Mouse (Mus musculus): ENCODE data around the gene Gdf7. TPM values are rescaled to one million over a fixed set of nuclear protein-coding genes. Genes with fewer than 3 reads are reported as not detected.

Gdf7 gene
- total RNA-seq, 2 experiments from 2014 or later, result not detected

DNA sequence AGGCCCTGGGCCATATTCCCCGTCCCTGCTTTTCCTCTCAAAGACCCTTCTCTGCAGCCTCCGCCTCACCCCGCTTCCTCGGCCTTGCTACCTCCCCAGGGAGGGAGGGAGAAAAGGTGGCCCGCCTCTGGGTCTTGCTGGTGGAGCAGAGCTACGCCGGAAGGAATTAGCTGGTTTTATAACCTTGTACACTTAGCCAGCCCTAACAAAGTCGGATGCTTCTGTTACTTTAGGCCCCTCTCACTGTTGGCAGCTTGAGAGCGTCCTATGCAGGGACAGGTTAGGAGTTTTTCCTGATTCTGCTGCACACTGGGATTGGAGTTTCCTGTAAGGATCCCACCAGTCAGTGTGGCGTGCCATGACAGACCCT lies 1.7 kb downstream of the Gdf7 start:
- no peak for ATAC-seq (replicated peaks; ENCODE audit: low FRiP score, poor library complexity, severe bottlenecking)

DNA sequence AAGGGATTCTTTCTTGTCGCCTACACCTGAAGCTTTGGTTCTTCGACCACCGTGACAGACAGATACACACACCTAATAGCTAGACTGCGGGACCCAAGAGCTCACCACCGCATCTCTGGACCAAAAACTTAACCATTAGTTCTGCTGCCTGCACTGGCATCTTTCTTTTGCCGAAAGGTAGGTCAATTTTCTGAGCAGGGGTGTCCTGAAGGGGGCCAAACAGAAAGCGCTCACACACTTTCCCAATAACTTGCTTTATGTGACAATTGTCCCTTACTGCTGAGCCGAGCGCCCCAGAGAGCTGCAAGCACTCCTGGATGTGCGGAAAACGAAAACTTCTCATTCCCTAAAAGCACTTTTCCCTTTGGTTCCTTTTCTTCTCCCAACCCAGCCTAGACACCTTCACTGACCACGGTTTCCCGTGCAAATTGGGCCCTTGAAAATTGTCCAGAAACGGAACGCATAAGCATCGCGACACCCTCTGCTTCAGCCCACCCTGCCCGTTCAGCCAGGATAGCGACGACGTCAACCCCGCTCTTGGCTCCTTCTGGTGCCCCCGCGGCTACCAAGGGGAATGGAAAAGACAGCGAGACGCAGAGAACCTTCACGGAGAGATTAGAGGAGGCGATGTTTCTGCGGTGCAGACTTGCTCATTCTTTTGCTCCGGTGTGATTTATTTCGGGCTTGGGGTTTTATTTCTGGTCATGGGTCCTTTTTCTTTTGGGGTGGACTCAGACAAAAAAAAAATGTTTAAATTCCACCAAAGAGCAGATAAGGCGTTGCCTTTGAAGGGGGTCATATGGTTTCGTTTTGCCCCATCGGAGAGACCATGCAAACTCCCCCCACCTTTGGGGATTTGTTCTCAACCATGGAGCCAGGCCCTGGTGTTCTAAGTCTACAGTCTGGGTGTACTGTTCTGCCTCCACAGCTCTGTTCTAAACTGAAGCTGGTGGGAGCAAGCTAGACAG lies 2.3 kb downstream of the Gdf7 start:
- no peak for ATAC-seq (replicated peaks; ENCODE audit: low FRiP score, poor library complexity, severe bottlenecking)

DNA sequence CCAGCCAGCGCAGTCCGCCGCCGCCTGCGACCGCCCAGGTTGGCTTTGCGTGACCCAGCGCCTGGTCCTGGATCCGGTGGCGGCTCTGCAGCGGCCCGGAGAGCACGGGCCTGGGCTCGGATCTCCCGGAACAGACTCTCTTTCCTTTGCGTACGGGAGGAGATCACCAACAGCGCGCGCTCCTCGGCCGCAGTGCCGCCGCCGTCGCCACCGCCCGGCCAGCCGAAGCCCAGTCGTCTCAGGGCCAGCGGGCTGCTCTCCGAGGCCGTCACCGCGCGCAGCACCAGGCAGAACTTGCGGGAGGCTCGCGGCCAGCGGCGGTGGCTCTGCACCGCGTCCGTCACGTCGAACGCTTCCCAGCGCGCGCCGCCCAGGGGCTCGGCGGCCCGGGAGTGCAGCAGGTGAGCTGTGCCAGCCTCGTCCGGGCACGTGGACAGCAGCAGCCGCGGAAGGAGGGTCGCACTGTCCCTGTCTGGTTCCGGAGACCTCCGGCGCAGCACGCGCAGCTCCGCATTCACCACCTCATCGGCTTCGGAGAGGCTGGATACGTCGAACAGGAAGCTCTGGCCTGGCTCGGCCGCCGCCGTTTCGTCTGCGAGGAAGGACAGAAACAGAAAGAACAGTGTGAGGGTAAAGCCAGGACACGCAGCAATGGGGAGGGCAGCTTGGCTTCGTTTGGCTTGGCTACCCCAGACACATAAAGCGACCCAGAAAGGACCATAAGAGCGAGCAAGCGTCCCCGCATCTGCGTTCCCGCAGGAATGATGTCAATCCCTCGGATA lies 3.2 kb downstream of the Gdf7 start:
- no peak for ATAC-seq (replicated peaks; ENCODE audit: low FRiP score, poor library complexity, severe bottlenecking)

DNA sequence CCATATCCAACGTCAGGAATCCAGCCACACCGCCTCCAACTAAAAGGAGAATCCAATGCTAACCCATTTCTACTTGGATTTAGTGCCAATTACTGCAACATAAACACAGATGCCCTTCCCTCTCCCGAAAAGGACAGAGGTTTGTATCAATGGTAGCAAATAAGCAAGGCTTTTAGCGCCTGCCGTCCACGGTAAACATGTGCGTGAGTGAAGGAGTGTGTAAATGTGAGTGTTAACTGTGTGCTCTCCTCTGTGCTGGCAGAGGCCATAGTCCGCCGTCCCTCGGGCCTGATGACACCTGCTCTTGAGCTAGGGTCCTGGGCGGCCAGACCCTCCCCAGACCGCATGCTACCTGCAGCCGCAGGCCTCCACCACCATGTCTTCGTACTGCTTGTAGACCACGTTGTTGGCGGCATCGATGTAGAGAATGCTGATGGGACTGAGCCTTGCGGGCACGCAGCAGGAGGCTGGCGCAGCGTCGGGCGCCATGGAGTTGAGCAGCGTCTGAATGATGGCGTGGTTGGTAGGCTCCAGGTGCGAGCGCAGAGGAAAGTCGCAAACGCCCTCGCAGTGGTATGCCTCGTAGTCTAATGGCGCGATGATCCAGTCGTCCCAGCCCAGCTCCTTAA lies 4.1 kb downstream of the Gdf7 start:
- ATAC-seq (replicated peaks; ENCODE audit: low FRiP score, poor library complexity, severe bottlenecking), result no peak

DNA sequence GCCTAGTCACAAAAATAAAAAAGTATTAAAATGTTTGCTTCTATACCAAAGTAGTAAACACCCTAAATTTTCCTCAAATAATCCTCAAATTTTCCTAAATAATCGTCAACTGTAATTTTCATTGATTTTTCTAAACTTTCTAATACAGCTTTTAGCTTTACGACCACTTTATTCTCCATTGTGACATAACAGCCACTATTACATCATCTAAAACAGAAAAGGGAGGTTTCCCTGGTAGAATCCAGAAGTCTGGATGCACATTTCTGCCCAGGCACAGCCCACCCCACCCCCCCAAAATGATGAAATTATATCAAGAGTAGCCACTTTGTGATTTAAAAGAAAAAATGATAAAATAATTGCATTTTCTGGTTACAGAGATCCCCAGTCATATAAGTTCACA lies 5.6 kb downstream of the Gdf7 start:
- ATAC-seq (replicated peaks; ENCODE audit: low FRiP score, poor library complexity, severe bottlenecking), result no peak

DNA sequence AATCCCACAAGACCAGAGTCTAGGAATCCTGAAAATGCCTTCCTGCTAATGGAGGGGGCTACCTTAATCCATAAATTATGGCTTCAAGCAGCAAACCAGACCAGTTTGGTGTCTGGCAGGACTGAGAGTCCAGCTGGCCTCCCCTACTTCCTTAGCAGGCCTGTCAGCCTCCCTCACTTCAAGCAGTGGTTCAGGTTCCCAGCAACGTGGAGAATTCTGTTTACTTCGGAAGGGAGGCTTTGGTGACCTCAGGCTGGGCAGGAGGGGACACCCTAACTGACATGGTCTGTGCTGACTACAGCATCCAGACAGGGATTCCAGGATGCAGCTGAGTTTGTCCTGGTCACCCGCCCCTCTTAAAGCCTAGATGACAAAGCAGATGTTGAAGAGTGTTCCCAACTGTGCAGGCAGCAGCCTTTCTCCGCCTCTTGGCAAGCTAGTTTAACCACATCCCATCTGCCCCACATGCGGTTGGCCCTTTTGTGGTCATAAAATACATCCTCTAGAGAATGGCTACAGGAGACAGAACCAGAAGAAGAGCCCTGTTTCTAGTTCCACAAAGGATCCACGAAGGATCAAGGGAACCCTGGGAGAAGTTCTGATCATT lies 6.3 kb downstream of the Gdf7 start:
- ATAC-seq (replicated peaks; ENCODE audit: low FRiP score, poor library complexity, severe bottlenecking), result no peak

DNA sequence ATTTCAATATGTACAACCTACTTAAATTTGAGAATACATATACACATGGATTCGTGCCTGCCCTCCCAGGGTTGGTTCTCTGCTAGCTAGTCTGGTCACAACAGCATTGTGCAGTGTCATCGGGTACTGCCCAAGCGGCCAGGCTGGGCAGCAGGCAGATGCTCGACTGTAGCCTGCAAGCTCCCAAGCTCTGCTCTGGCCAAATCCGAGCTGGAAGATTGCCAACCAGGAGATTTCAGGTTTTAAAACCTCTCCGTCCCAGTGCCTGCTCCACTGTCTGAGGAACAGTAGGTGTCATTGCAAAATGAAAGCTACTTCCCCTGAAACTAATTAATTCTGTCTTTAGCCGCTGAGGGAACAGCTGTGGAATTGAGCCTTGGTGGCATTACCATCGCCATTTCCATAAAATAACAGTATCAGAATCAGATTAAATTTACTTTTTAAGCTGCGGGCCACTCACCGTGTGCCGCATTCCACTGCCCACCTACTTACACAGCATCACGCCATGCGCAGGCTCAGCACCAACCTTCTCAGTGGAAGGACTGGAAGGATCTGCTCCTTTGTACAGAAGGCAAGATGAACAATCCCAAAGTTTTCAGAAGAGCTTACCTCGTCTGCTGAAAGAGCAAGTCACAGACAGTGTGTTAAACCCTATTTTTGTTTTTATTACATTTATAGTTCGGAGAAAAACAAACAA lies 10.4 kb downstream of the Gdf7 start:
- ATAC-seq (replicated peaks; ENCODE audit: low FRiP score, poor library complexity, severe bottlenecking), result no peak

DNA sequence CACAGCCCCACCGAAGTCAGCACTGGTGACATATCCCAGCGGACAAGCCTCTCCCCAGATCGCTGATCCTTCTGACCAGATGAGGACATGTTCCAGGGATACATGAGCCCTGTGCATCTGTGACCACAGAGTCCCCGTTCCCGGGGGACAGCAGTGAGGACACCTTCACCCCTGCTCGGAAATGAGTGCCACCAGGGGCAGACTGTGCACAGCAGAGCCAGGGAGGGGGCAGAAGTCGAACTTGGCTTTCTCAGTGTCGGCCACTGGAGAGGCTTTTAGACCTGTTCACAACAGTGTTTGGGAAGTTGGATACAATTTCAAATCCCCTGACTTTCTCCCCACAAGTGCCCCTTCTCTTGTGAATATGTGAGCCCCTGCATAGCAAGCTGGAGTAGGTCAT lies 12.3 kb downstream of the Gdf7 start:
- ATAC-seq (replicated peaks; ENCODE audit: low FRiP score, poor library complexity, severe bottlenecking), result no peak

DNA sequence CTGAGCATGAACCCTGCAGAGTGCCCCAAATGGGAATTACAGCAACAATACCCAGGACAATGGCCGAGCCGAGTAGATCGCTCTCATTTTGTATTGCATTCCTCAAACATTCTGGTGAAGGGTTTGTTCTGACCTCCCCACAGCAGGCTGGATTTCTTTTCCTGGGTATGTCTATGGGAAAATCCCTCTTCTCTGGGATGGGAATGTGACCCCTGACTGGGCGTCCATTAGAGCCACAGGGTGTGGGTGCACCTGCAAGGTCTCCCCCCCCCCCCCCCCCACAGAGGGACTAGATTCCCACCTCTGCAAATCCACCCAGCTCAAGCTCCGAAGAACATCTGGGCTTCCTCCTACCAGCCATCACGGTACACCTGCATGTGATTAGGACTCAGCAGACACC lies 12.7 kb downstream of the Gdf7 start:
- no peak for ATAC-seq (replicated peaks; ENCODE audit: low FRiP score, poor library complexity, severe bottlenecking)

DNA sequence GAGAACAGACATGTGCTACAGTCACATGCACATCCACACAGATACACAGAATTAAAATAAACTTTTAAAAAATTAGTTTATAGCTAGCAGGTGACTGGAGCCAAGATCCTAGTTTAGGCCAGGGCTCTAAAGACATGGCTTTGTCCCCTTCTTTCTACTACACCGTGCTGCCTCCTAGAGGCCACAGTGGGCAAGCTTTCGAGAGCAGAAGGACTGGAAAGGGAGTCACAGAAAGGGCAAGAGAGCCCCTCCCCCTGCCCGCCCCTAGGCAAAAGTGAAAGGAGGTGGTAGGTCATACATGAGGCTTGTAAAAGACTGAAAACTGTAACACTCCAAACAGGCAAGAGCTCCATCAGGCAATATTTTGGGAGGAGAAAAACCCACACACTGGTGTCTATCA lies 13.8 kb downstream of the Gdf7 start:
- no peak for ATAC-seq (replicated peaks; ENCODE audit: low FRiP score, poor library complexity, severe bottlenecking)

DNA sequence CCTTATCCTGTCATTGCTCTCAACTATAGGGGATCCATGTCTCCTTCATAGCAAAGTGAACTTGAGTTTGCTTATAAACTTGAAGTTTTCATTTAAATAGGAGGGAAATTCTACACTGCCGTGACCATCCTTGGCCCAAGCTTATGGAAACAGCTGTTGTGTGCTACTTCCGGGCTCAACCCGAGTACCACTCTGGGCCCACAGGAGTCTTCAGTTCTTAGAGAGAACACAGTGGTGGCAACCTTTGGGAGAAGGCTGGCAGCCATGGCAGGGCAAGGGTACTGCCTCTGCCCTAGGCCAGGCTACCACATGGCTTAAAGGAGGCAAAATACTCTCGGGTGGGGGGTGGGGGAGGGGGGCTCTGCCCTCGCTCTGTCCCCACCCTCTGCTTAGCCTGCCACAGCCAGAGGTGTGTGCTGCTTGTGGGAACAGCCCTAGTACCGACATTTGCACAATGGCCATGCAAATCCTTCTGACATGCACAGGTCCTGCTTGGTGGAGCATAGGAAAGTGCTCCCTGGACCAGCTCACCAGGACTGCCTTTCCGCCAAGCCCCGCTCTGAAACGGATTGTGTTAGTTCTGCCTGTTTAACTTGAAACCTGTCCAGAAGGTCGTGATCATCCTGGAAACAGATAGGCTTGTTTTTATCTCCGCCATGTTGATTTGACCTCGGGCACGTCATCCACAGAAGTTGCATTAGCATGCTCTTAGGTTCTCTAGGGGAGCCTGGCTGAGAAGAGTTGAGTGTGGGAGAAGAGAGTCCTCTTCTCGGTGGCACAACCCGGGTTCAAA lies 20.3 kb downstream of the Gdf7 start:
- ATAC-seq (replicated peaks; ENCODE audit: low FRiP score, poor library complexity, severe bottlenecking), result no peak

DNA sequence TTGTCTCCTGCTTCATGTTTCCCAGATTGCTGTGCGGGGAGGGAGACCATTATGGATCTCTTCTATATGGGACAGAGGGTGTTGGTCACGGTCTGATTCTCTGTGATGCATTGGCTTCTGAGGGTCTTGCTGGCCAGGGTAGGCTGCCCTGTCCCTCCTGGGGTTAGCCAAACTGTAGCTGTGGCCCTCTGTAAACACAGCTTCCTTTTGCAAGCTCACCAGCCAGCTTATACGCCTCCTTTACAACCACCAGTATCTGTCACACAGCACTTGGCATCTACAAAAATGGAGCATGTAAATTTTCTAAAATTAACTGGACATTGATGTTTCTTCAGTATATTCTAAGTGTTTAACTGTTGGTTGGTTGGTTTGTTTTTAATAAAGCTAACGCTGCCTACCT lies 26.3 kb downstream of the Gdf7 start:
- ATAC-seq (replicated peaks; ENCODE audit: low FRiP score, poor library complexity, severe bottlenecking), result no peak

DNA sequence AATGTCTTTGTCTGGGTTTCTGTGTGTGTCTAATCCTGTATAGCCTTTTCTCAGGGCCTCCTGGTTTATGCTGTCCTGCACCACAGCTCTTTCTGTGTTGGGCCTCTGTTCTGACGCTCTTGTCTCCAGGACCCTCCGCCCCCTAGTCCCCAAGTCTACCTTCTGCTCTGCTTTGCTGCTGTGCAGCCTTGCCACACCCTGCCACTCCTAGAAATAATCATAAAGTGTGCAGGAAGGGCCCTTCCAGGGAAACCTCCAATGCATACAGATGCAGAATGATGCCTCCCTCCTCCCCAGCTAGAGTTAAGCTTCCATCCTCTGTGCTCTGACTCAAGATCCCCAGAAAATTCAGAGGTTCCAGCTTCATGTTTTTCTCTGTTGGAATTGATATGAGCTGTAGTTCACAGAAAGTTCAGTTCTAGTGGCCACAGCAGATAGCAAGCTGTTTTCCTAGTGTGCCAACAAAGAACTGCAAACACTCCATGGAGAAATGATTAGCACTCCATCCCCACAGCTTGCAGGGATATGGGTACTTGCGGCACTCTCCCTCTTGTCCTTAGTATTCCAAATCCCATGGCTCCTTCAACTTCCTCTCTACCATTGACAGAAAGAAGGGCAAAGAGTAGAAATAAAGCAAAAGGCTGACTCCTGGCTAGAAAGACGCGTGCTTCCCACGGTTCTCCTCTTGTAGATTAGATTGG lies 28.1 kb downstream of the Gdf7 start:
- no peak for ATAC-seq (replicated peaks; ENCODE audit: low FRiP score, poor library complexity, severe bottlenecking)

DNA sequence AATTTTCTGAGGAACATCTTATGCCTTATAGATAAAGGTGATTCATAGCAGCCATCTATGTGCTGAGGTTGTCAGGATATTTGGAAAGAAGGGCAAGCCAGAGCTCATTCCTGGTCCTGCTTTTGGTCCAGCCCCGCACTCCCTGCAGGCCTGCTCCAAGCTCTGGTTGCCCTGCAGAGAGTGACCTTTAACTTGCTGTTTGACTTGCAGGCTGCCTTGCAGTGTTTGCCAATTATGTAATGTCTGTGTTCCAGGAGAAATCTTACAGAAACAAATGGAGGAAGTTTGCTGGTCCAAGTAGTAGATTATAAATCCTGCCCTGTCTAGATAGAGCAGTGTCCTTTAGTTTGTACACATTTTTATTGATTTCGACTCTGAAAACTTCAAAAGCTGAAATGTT lies 30.3 kb downstream of the Gdf7 start:
- no peak for ATAC-seq (replicated peaks; ENCODE audit: low FRiP score, poor library complexity, severe bottlenecking)

DNA sequence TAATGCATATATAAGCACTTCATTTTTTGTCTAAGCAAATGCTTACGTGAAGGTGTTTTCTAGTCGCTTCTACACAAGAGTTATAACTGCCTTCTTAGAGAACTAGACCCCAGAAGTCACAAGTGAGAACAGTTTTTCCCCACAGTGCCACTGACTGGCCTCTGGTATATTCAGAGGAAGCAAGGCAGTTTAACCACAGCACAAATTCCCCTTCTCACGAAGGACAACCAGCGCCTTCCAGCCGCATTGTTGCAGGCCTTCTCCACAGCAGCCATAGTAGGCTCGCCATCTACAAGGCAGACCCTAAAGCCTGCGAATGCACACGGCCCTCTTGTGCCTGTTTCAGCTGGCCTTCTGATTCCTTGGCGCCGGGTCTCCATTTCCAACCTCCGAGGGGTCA lies 32.1 kb downstream of the Gdf7 start:
- ATAC-seq (replicated peaks; ENCODE audit: low FRiP score, poor library complexity, severe bottlenecking), result no peak

DNA sequence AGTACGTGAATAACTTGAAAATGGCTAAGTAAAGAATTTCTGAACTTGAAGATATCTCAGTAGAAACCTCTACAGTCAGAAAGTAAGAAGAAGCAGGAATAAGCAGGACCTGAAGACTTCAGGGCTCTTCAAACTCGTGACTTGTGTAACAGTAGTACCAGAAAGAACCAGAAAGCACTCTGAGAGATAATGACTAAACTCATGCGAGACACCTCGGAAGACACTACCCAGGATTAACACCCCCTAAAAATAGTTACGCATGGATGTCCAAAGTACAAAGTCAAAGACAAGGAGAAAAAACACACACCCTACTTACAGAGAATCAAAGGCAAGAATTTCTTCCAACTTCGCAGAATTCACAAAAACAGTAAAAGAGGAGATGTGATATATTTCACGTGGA lies 35.4 kb downstream of the Gdf7 start:
- ATAC-seq (replicated peaks; ENCODE audit: low FRiP score, poor library complexity, severe bottlenecking), result no peak

DNA sequence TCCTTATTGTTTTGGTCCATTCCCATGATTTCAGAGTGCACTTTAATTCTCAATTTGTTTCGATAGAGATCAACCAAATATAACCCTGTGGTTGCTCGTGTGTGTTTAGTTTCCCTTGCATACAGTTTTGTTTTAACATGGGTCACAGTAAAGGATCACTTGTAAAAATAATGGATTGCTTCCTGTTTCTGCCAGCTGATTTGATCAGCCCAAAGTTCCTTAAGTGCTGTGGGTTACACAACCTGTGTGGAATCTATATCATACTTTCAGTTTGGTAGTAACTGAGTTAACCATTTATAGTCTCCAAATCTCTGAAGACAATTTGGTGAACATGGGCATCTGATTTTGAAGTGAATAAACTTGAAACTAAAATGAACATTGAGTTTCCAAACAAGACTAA lies 41.5 kb downstream of the Gdf7 start:
- no peak for ATAC-seq (replicated peaks; ENCODE audit: low FRiP score, poor library complexity, severe bottlenecking)
